Comparison of ENCODE assay signal across 29 mouse cellular contexts in the genomic region with DNA sequence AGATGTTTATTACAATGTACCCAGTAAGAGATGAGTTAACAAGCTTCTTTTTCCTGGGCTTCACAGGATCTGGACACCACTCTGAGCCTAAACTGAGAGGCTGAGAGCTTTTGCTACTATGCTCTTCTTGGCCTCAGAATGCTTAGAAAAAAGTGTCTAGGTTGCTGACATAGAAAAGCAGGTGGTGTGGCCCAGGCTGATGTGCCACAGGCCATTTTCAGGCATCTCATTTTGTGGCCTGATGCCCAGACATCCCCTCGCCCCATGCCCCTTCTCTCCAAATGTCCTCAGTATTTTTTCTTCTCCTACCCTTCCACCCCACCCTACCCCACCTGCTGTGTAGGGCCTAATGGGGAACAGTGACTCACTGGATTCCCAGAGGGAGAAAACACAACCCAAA. TPM values are rescaled to one million over a fixed set of nuclear protein-coding genes. Genes with fewer than 3 reads are reported as not detected.
"Had no signal": no experiment of that assay in that cellular context is flagged by ENCODE, and none has a peak within 500 bp of the region (broad histone marks: within the 10 kb centered on the region; RNA-seq: fewer than 3 reads in every experiment).

No protein-coding gene starts in this region.

- DNase-seq: left cerebral cortex, postnatal 4 days; liver; liver, embryonic 13.5 days; liver, postnatal 0 days; lung, adult 18-20 months; lung, adult 2 months; lung, embryonic 14.5 days; lung, postnatal 10 days; lung, postnatal 14 days; lung, postnatal 36 days; lung, postnatal 4 days; midbrain, embryonic 14.5 days had no signal

- H3K4me3 ChIP-seq: left cerebral cortex, adult 2 months; limb, embryonic 10.5 days; limb, embryonic 12.5 days; limb, embryonic 13.5 days; limb, embryonic 15.5 days; liver, embryonic 12.5 days; liver, embryonic 13.5 days; liver, embryonic 15.5 days; lung, embryonic 15.5 days; megakaryocyte, embryonic 14.5 days; midbrain, embryonic 10.5 days; midbrain, embryonic 12.5 days; midbrain, embryonic 13.5 days; midbrain, embryonic 15.5 days; neural tube, embryonic 12.5 days had no signal

- H3K36me3 ChIP-seq: limb, embryonic 10.5 days; limb, embryonic 12.5 days; limb, embryonic 13.5 days; limb, embryonic 15.5 days; liver, embryonic 12.5 days; liver, embryonic 13.5 days; liver, embryonic 15.5 days; lung, embryonic 15.5 days; midbrain, embryonic 10.5 days; midbrain, embryonic 12.5 days; midbrain, embryonic 13.5 days; midbrain, embryonic 15.5 days; neural tube, embryonic 12.5 days had no signal

- H3K4me2 ChIP-seq: limb, embryonic 12.5 days; limb, embryonic 13.5 days; limb, embryonic 15.5 days; liver, embryonic 11.5 days; liver, embryonic 12.5 days; liver, embryonic 13.5 days; liver, embryonic 15.5 days; lung, embryonic 14.5 days; lung, embryonic 15.5 days; midbrain, embryonic 11.5 days; midbrain, embryonic 12.5 days; midbrain, embryonic 13.5 days; midbrain, embryonic 15.5 days; neural tube, embryonic 12.5 days had no signal

RNA-seq across cellular contexts. Expression of gene Slc16a2, which starts 11.3 kb away (rescaled TPM):
- polyA plus RNA-seq: macrophage had no signal
